Mouse (Mus musculus) adrenal gland, adult 2 months (tissue): ENCODE data around the gene Pxk. TPM values are rescaled to one million over a fixed set of nuclear protein-coding genes. Genes with fewer than 3 reads are reported as not detected.
A peak's percentile ranks its signal among the peaks of the same experiment; 100 is the strongest.

Source experiments
- DNase-seq: peaks from one replicate; pipeline ENCODE4 v3.0.0; 2021
- polyA plus RNA-seq: library from polyadenylated mRNA; depleted of rRNA; stranded (reverse); fragments of >200 nt; gene quantifications from 2 replicates; pipeline ENCODE4 v1.2.3, GENCODE M21; 2012; rRNA removed
- total RNA-seq, 2 experiments: library from RNA; stranded (reverse); gene quantifications; 2 replicates each; pipeline ENCODE4 v1.2.3; 2021

The Pxk gene
- total and polyA plus RNA-seq, 3 experiments = 34.6 to 96.0 (median 57.1) TPM

DNA sequence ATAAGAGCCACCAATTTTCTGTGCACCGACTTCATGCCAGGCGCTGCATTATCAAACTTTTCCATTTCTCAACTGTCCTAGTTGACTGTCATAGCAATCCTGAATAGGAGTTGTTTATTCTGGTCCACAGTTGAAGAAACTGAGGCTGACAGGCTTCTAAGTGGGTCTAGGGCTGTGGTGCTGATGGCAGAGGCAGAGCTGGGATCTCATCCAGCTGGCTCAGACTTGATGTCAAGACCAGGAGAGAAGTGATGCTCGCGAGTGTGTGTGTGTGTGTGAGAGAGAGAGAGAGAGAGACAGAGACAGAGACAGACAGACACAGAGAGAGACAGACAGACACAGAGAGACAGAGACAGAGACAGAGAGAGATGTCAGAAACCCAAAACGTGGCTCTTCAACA, 102.8 kb downstream of the Pxk start:
- DNase-seq = no peak

DNA sequence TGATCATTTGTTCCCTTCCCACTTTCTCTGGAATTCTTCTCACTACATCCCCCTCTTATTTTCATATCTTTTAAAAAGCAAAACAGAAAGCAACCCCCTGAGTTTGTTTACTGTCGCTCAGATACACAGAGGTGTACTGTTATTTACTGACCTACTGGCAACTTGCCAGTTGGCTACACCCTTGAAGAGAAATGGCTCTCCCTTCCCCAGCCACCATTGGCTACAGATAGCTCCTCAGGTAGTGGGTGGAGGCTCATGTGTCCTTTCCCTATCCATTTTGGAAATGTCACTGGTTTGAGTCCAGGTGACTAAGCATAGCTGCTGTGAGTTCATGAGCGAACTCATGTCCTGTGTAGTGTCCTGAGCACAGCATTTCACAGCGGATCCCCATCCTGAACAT, 103.7 kb downstream of the Pxk start:
- DNase-seq = no peak

DNA sequence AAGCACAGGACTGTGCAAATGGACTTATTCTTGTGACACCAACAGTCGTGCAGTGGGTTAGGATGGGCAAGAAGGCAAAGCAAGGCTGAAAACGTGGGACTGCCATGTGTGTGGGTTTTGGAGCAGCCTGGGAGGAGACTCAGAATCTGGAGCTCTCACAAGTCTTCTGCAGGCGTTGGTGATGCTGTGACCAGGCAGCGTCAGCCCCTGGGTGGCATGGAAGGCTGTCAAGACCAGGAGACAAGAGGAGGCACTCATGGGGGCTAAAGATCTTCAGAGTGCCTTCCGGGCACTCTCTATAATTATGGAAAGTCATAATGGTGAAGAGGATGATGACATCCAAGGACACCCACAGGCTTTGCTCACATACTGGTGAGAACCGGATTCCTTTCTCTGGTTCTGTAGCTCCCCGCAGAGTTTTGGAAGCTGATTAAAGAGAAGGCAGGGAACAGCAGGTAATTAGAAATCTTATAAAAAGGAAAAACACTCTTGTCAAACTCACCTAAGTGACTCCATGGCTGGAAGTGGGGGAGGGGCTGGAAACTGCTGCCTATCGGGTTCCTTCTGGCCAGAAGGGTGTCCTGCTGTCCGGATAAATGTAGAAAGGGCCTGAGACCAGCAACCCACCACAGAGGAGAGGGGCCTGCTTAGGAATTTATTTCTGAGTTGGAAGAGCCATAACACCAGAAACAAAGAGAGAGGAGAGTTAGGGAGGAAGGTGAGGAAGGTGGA, 108.3 kb downstream of the Pxk start:
- DNase-seq = no peak

DNA sequence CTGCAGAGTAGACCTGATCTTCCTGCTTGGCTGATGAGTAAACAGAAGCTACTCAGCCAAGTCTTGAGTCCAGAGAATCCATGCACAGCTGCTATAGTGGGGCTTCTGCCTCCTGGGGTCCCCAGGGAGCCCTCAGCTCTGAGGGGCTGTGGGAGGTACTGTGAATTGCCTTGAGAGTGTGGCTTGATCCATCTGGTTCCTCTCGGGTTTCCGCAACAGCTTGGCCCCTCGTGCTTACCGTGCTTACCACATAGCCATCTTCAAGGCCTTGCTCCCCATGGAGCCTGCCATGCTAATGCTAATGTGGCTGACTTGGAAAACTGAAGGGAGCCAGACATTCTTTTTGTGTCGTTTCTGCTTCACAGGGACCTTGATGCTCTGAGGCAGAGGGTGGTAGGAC, 109.1 kb downstream of the Pxk start:
- no peak for DNase-seq

DNA sequence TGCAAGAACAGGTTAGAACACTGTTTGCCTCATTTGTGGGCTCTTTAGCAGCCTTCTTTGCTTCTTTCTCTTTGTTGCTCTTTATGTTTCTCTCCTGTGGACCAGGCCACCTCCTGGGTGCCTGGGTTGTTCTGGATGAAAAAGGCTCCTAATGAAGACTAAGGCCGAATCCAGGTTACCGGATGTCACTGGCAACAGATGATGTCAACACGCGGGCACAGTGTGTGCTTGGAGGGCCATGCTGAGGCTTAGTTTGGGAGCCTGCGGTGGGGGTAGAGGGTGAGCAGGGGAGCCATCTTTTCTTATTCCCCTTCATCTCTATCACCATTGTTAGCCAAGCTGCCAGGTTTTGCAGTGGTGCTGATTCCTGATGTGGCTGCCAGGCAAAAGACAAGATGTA, 109.5 kb downstream of the Pxk start:
- DNase-seq = no peak

DNA sequence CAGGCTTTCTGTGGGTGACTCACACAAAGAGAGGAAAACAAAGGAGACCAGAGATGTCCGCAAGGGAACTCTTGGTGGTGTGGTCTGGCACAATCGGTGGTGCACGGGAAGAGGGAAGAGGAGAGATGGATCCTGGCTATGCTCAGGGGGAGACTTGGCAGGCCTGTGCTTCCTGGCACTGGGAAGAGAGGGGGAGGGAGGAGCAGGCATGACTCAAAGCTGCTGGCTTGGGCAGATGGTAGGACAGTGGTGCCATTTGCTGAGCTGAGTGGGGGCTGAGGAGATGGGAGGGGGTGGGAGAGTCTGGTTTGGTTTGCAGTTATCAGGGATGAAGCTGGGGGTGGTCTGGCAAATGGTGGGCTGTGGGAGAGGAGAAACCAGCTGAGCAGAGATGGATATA, 110.9 kb downstream of the Pxk start:
- DNase-seq = peak; percentile 44

DNA sequence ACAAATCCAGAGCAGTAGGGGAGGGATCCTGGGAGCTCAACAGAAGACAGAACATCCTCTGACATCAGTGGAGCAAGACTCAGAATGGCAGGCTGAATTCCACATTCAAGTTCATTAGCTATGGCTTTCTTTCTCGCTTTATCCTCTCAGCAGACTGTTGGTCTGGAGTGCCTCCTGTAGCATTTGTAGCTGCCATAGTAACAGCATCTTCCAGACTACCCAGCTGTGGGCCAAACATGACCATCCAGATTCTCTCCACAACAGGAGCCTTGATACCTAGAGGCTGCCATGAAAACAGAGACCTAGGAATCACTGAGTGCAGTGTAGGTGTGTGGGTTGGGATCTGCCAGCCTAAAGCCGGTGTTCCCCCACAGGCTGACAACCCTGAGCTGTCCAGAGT, 111.9 kb downstream of the Pxk start:
- no peak for DNase-seq

DNA sequence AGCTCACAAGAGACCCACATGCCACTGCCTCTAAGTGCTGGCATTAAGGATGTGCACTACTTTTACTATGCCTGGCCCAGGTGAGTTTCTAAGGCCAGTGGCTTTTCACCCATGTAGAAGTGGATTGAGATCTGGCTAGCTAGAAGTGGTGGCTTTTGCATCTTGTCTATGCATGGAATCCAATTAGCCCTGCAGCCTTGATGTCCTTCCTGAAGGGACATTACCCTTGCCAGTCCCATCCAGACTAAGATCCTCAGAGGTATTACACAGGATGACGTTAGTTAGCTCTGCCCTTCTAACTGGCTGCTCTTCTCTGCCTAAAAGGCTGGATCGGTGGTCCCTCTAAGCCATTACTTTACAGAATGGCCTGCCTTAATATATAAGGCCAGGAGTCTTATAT, 115.0 kb downstream of the Pxk start:
- DNase-seq = no peak

DNA sequence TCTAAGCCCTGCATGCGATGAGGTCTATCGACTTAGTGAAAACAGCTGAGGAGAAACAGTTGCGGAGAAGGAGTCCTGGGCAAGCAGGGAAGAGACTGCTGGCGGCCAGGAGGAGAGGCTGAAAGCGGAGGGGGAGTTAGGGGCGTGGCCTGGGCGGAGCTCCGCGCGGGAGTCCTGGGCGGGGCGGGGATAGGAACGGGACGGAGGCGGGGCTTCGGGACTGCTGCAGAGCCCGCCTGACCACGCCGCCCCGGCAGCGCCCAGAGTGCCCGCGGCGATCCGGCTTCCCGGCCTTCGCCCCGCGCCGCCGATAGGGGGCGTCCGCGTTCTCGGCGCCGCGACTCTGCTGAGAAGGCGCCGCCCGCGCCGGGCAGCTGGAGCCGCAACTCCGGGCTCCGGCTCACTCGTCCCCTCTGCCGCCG, 115.8 kb downstream of the Pxk start, which contains the start of gene Kctd6:
Gene Kctd6, plus strand, starts transcription at position 338 of the 422 bp plus-strand sequence.
- peak; percentile 100 for DNase-seq

Other genes with a start within 250 kb of the Pxk start
- not detected for gene Gm45521, start 140.9 kb upstream of the Pxk start, total RNA-seq
- gene Gm45521, start 140.9 kb upstream of the Pxk start, polyA plus RNA-seq = not detected in 2 replicates
- 1 to 10 TPM in 1 of 2 experiments, under 1 TPM in 1; 0.24 to 1.5 TPM for gene Dnase1l3, start 103.6 kb upstream of the Pxk start, total RNA-seq
- gene Dnase1l3, start 103.6 kb upstream of the Pxk start, polyA plus RNA-seq = 0.32 and 0.63 TPM in 2 replicates
- gene Abhd6, start 95.3 kb upstream of the Pxk start, total RNA-seq = 100 to 1,000 TPM in 1 of 2 experiments, 10 to 100 TPM in 1; 78.0 to 123 TPM
- 60.1 and 103 TPM in 2 replicates for gene Abhd6, start 95.3 kb upstream of the Pxk start, polyA plus RNA-seq
- 10 to 100 TPM; 38.8 to 39.0 TPM for gene Rpp14, start 17.8 kb upstream of the Pxk start, total RNA-seq
- gene Rpp14, start 17.8 kb upstream of the Pxk start, polyA plus RNA-seq = 4.3 and 6.4 TPM in 2 replicates
- 100 to 1,000 TPM; 325 to 340 TPM for gene Pdhb, start 74.8 kb downstream of the Pxk start, total RNA-seq
- gene Pdhb, start 74.8 kb downstream of the Pxk start, polyA plus RNA-seq = 44.5 and 51.2 TPM in 2 replicates
- 10 to 100 TPM; 14.3 to 16.3 TPM for gene Kctd6, start 115.9 kb downstream of the Pxk start, total RNA-seq
- gene Kctd6, start 115.9 kb downstream of the Pxk start, polyA plus RNA-seq = 3.6 and 4.0 TPM in 2 replicates
- gene Acox2, start 161.1 kb downstream of the Pxk start, total RNA-seq = under 1 TPM in 1 of 2 experiments, not detected in 1; 0.78 TPM
- gene Acox2, start 161.1 kb downstream of the Pxk start, polyA plus RNA-seq = 0.46 and 1.9 TPM in 2 replicates
- 1 to 10 TPM; 4.3 to 5.2 TPM for gene Fam107a, start 219.8 kb downstream of the Pxk start, total RNA-seq
- 1.1 and 1.2 TPM in 2 replicates for gene Fam107a, start 219.8 kb downstream of the Pxk start, polyA plus RNA-seq